ENCODE assay signal across 8 mouse cellular contexts in genomic region chr4:155868614-155869298, GRCm38 (mm10). TPM values are rescaled to one million over a fixed set of nuclear protein-coding genes. Genes with fewer than 3 reads are reported as not detected.
DNase-seq lines count a peak whose midpoint lies in the region; ATAC-seq lines count a peak whose summit lies in the region.

No protein-coding gene starts in this region.

- H3K4me1 ChIP-seq in forebrain, embryonic 10.5 days = peaks cover 26% of the 10 kb centered on the region
- peaks cover 26% of the 10 kb centered on the region for H3K4me1 ChIP-seq in lung, embryonic 15.5 days
- peaks cover 13% of the 10 kb centered on the region for H3K4me1 ChIP-seq in stomach, embryonic 15.5 days

- H3K4me2 ChIP-seq in lung, embryonic 15.5 days = peak overlapping the region; percentile 86
- H3K4me2 ChIP-seq in stomach, embryonic 15.5 days = peak overlapping the region; percentile 91

- WGBS in forebrain, embryonic 10.5 days = 14% methylated on average over 22 of the region's 22 CpGs
- 8% methylated on average over 22 of the region's 22 CpGs for WGBS in lung, embryonic 15.5 days
- WGBS in stomach, embryonic 15.5 days = 9% methylated on average over 22 of the region's 22 CpGs

- peaks cover 56% of the 10 kb centered on the region for H3K36me3 ChIP-seq in forebrain, embryonic 10.5 days (replicated peaks)
- peaks cover 32% of the 10 kb centered on the region for H3K36me3 ChIP-seq in lung, embryonic 15.5 days
- H3K36me3 ChIP-seq in stomach, embryonic 15.5 days = peaks cover 24% of the 10 kb centered on the region

- H3K9me3 ChIP-seq in forebrain, embryonic 10.5 days = no peaks in the 10 kb centered on the region
- H3K9me3 ChIP-seq in lung, embryonic 15.5 days = no peaks in the 10 kb centered on the region
- H3K9me3 ChIP-seq in stomach, embryonic 15.5 days = no peaks in the 10 kb centered on the region

- peak; percentile 44 for ATAC-seq in lung, embryonic 15.5 days (ENCODE audit: borderline replicate concordance, extremely low read depth, low FRiP score, low TSS enrichment)
- peak; percentile 24; the same call in 1 of the 2 replicates for ATAC-seq in stomach, embryonic 15.5 days (ENCODE audit: insufficient read depth, low FRiP score, low read depth)

- H3K27ac ChIP-seq in forebrain, embryonic 10.5 days = peak overlapping the region; percentile 88
- H3K27ac ChIP-seq in lung, embryonic 15.5 days = 0 out of 2 replicates have a peak overlapping the region, but pooled peaks have one; percentile 24
- H3K27ac ChIP-seq in stomach, embryonic 15.5 days = no peak overlapping the region

- H3K4me3 ChIP-seq in forebrain, embryonic 10.5 days = peak overlapping the region; percentile 84
- H3K4me3 ChIP-seq in lung, embryonic 15.5 days = peak overlapping the region; percentile 68
- peak overlapping the region; percentile 82 for H3K4me3 ChIP-seq in stomach, embryonic 15.5 days (replicated peaks)

- peak; percentile 29 to 43 for DNase-seq in urinary bladder, adult 18-20 months (ENCODE audit: low spot score in 2 of 2)
- no peak for DNase-seq in urinary bladder, adult 2 months (ENCODE audit: low spot score)
- DNase-seq in forebrain, embryonic 10.5 days (ENCODE audit: extremely low spot score, low spot score) = no peak
- DNase-seq in kidney, adult 18-20 months = peak; percentile 49
- DNase-seq in left cerebral cortex, adult 18-20 months (ENCODE audit: low spot score in 2 of 2) = no peak
- no peak for DNase-seq in layer of hippocampus, postnatal 14 days (ENCODE audit: low spot score in 2 of 2)

- no peaks in the 10 kb centered on the region for H3K27me3 ChIP-seq in forebrain, embryonic 10.5 days (ENCODE audit: poor library complexity, severe bottlenecking)
- no peaks in the 10 kb centered on the region for H3K27me3 ChIP-seq in lung, embryonic 15.5 days
- H3K27me3 ChIP-seq in stomach, embryonic 15.5 days (replicated peaks) = no peaks in the 10 kb centered on the region

- H3K9ac ChIP-seq in lung, embryonic 15.5 days = peak overlapping the region; percentile 69
- H3K9ac ChIP-seq in stomach, embryonic 15.5 days = peak overlapping the region; percentile 76

RNA-seq across cellular contexts. Expression of gene Cptp, which starts 0.5 kb away (rescaled TPM):
- polyA plus RNA-seq in urinary bladder, adult 2 months (2012; rRNA removed) = 17.1 and 18.5 TPM in 2 replicates
- 21.2 and 24.0 TPM in 2 replicates for polyA plus RNA-seq in forebrain, embryonic 10.5 days (2016; fragmentation: Nextera tagmentation; extraction: Ambion mirVana)
- polyA plus RNA-seq in lung, embryonic 15.5 days (2015; fragmentation: Nextera tagmentation; extraction: Ambion mirVana) = 14.5 and 15.2 TPM in 2 replicates
- polyA plus RNA-seq in stomach, embryonic 15.5 days (2015; fragmentation: Nextera tagmentation; extraction: Ambion mirVana) = 14.7 and 15.7 TPM in 2 replicates
- 10 to 100 TPM; 23.1 to 33.8 TPM for total RNA-seq in left cerebral cortex, adult 18-20 months (2021)
- 10 to 100 TPM; 29.5 to 31.2 TPM for total RNA-seq in layer of hippocampus, postnatal 14 days (2021)

RNA-seq across cellular contexts. Expression of gene Ints11, which starts 0.6 kb away (rescaled TPM):
- polyA plus RNA-seq in urinary bladder, adult 2 months (2012; rRNA removed) = 26.5 and 32.3 TPM in 2 replicates
- 120 and 121 TPM in 2 replicates for polyA plus RNA-seq in forebrain, embryonic 10.5 days (2016; fragmentation: Nextera tagmentation; extraction: Ambion mirVana)
- 77.7 and 80.5 TPM in 2 replicates for polyA plus RNA-seq in lung, embryonic 15.5 days (2015; fragmentation: Nextera tagmentation; extraction: Ambion mirVana)
- 59.7 and 60.7 TPM in 2 replicates for polyA plus RNA-seq in stomach, embryonic 15.5 days (2015; fragmentation: Nextera tagmentation; extraction: Ambion mirVana)
- 10 to 100 TPM; 31.7 to 33.9 TPM for total RNA-seq in left cerebral cortex, adult 18-20 months (2021)
- total RNA-seq in layer of hippocampus, postnatal 14 days (2021) = 10 to 100 TPM; 29.4 to 33.0 TPM

RNA-seq across cellular contexts. Expression of gene Tas1r3, which starts 5.6 kb away (rescaled TPM):
- polyA plus RNA-seq in urinary bladder, adult 2 months (2012; rRNA removed) = 0.91 and 1.3 TPM in 2 replicates
- 0.12 and 0.33 TPM in 2 replicates for polyA plus RNA-seq in forebrain, embryonic 10.5 days (2016; fragmentation: Nextera tagmentation; extraction: Ambion mirVana)
- 0.34 and 0.36 TPM in 2 replicates for polyA plus RNA-seq in lung, embryonic 15.5 days (2015; fragmentation: Nextera tagmentation; extraction: Ambion mirVana)
- polyA plus RNA-seq in stomach, embryonic 15.5 days (2015; fragmentation: Nextera tagmentation; extraction: Ambion mirVana) = 0.30 and 0.50 TPM in 2 replicates
- under 1 TPM; 0.23 TPM for total RNA-seq in left cerebral cortex, adult 18-20 months (2021)
- under 1 TPM; 0.25 to 0.29 TPM for total RNA-seq in layer of hippocampus, postnatal 14 days (2021)

RNA-seq across cellular contexts. Expression of gene Dvl1, which starts 21.6 kb away (rescaled TPM):
- polyA plus RNA-seq in urinary bladder, adult 2 months (2012; rRNA removed) = 58.9 and 76.5 TPM in 2 replicates
- 4.6 and 5.3 TPM in 2 replicates for polyA plus RNA-seq in forebrain, embryonic 10.5 days (2016; fragmentation: Nextera tagmentation; extraction: Ambion mirVana)
- 14.0 and 14.7 TPM in 2 replicates for polyA plus RNA-seq in lung, embryonic 15.5 days (2015; fragmentation: Nextera tagmentation; extraction: Ambion mirVana)
- polyA plus RNA-seq in stomach, embryonic 15.5 days (2015; fragmentation: Nextera tagmentation; extraction: Ambion mirVana) = 13.7 and 16.0 TPM in 2 replicates
- total RNA-seq in left cerebral cortex, adult 18-20 months (2021) = 10 to 100 TPM; 88.0 to 96.3 TPM
- 10 to 100 TPM; 72.9 to 75.8 TPM for total RNA-seq in layer of hippocampus, postnatal 14 days (2021)

RNA-seq across cellular contexts. Expression of gene Pusl1, which starts 22.8 kb away (rescaled TPM):
- polyA plus RNA-seq in urinary bladder, adult 2 months (2012; rRNA removed) = 43.7 and 55.5 TPM in 2 replicates
- polyA plus RNA-seq in forebrain, embryonic 10.5 days (2016; fragmentation: Nextera tagmentation; extraction: Ambion mirVana) = 54.5 and 56.3 TPM in 2 replicates
- 42.9 and 44.9 TPM in 2 replicates for polyA plus RNA-seq in lung, embryonic 15.5 days (2015; fragmentation: Nextera tagmentation; extraction: Ambion mirVana)
- polyA plus RNA-seq in stomach, embryonic 15.5 days (2015; fragmentation: Nextera tagmentation; extraction: Ambion mirVana) = 51.2 and 51.9 TPM in 2 replicates
- 10 to 100 TPM; 54.9 to 58.6 TPM for total RNA-seq in left cerebral cortex, adult 18-20 months (2021)
- total RNA-seq in layer of hippocampus, postnatal 14 days (2021) = 10 to 100 TPM; 61.3 to 65.4 TPM

Comparison
In these comparisons a context has a peak if more than half of its experiments do, and no peak if none do; other contexts are left out.
1. DNase-seq: peak in urinary bladder, adult 18-20 months (2 of 2) and kidney, adult 18-20 months (single experiment); none in urinary bladder, adult 2 months (single experiment), forebrain, embryonic 10.5 days (single experiment), left cerebral cortex, adult 18-20 months (0 of 2) and layer of hippocampus, postnatal 14 days (0 of 2).
2. Peak in every context shown above with its lines, with median percentiles within 50 percentile points of each other: H3K4me3 ChIP-seq.